Mouse (Mus musculus) heart, adult 2 months (tissue): ENCODE data around the gene Gan.

ENCODE experiments used
- CTCF ChIP-seq: fragments of 200-600 bp; IDR thresholded peaks from 2 replicates; pipeline ENCODE4 v1.8.1; 2022; ENCODE audit warnings: antibody characterized with exemption, mild to moderate bottlenecking, moderate library complexity
- POLR2A ChIP-seq: fragments of 200-500 bp; IDR thresholded peaks from 2 replicates; pipeline ENCODE4 v1.6.1; 2011; ENCODE audit warnings: mild to moderate bottlenecking, low read depth, low read length, control low read depth; ENCODE audit not compliant: insufficient read depth

GRCm38 (mm10) chr8:117224630-117225029 is 66.7 kb downstream of the Gan start:
- peak; percentile 99 for TF ChIP-seq CTCF
- no peak for TF ChIP-seq POLR2A
